Mouse (Mus musculus) MEL (cell line): ENCODE results near the gene Jchain.

Experiments used
- CTCF ChIP-seq, 3 experiments: IDR thresholded peaks in 2 of 3; conservative IDR thresholded peaks in 1 of 3; 2 replicates each; pipeline ENCODE4 v1.5.1; 2011 to 2012; ENCODE audit warnings: low read length in 3 of 3, low read depth in 2 of 3, mild to moderate bottlenecking in 2 of 3, improper control_type of control experiment in 1 of 3, inconsistent platforms in 1 of 3, mixed read lengths in 1 of 3, moderate library complexity in 1 of 3; ENCODE audit not compliant: control insufficient read depth in 1 of 3, insufficient read depth in 1 of 3, poor library complexity in 1 of 3, severe bottlenecking in 1 of 3
- E2F4 ChIP-seq: IDR thresholded peaks from 2 replicates; pipeline ENCODE4 v1.6.1; 2011; ENCODE audit warnings: low read depth, low read length, improper control_type of control experiment, borderline replicate concordance
- GATA1 ChIP-seq: IDR thresholded peaks from 2 replicates; pipeline ENCODE4 v1.6.1; 2011; ENCODE audit warnings: low read depth, low read length, improper control_type of control experiment
- RAD21 ChIP-seq: IDR thresholded peaks from 2 replicates; pipeline ENCODE4 v1.6.1; 2011; ENCODE audit warnings: mild to moderate bottlenecking, low read depth, low read length, improper control_type of control experiment

GRCm38 (mm10) chr5:88540845-88541244 lies 13.2 kb upstream of the Jchain start:
- no peak for TF ChIP-seq CTCF (IDR thresholded peaks at IDR 0.05 in 2 of 3, conservative IDR thresholded peaks at IDR 0.05 in 1 of 3; ENCODE audit: control insufficient read depth in 1 of 3, insufficient read depth in 1 of 3, low read depth in 2 of 3, low read length in 3 of 3, poor library complexity in 1 of 3, severe bottlenecking in 1 of 3)
- TF ChIP-seq GATA1, result no peak
- TF ChIP-seq RAD21, result no peak
- TF ChIP-seq E2F4, result no peak
